Mouse (Mus musculus) kidney, embryonic 16.5 days (tissue): ENCODE data around the gene Srgap2. TPM values are rescaled to one million over a fixed set of nuclear protein-coding genes. Genes with fewer than 3 reads are reported as not detected.

Source experiments
- ATAC-seq: fragments of 200-750 bp; cut with Nextera tagmentation; 2 replicates; pipeline ENCODE4 v1.8.0; 2017; ENCODE audit warnings: moderate TSS enrichment; ENCODE audit not compliant: low FRiP score, low TSS enrichment
- H3K27ac ChIP-seq: fragments of 300-500 bp; sonication (generic); 2 replicates; pipeline ENCODE4 v1.5.1; 2014; ENCODE audit warnings: low read length
- H3K27me3 ChIP-seq: fragments of 300-500 bp; sonication (generic); 2 replicates; pipeline ENCODE4 v1.6.1; 2014; ENCODE audit warnings: low read length, control low read depth, mixed read lengths; ENCODE audit not compliant: insufficient read depth
- H3K36me3 ChIP-seq: fragments of 300-500 bp; sonication (generic); 2 replicates; pipeline ENCODE4 v1.6.1; 2014; ENCODE audit warnings: low read length, control low read depth, mixed read lengths; ENCODE audit not compliant: insufficient read depth
- H3K4me1 ChIP-seq: fragments of 300-500 bp; sonication (generic); 2 replicates; pipeline ENCODE4 v1.6.1; 2014; ENCODE audit warnings: low read length, control low read depth, mixed read lengths; ENCODE audit not compliant: insufficient read depth
- H3K4me2 ChIP-seq: fragments of 300-500 bp; sonication (generic); replicated peaks from 2 replicates; pipeline ENCODE4 v1.6.1; 2014; ENCODE audit warnings: low read depth, low read length
- H3K4me3 ChIP-seq: fragments of 300-500 bp; sonication (generic); 2 replicates; pipeline ENCODE4 v1.5.1; 2014; ENCODE audit warnings: mild to moderate bottlenecking, low read length
- H3K9ac ChIP-seq: fragments of 300-500 bp; sonication (generic); replicated peaks from 2 replicates; pipeline ENCODE4 v1.6.1; 2014; ENCODE audit warnings: low read length
- H3K9me3 ChIP-seq: fragments of 300-500 bp; sonication (generic); 2 replicates; pipeline ENCODE4 v1.6.1; 2016; ENCODE audit warnings: low read length, control low read depth
- WGBS: fragments of 180-500 bp; shearing (Covaris S2); extraction: QIAGEN DNeasy Blood & Tissue Kit; methylation state at CpG from one replicate; pipeline ENCODE4 v1.1.7; 2014; 5-methylcytosine and 5-hydroxymethylcytosine counted together
- polyA plus RNA-seq: library from polyadenylated mRNA; unstranded; fragments of >200 nt; fragmentation: Nextera tagmentation; extraction: Ambion mirVana; gene quantifications from 2 replicates; pipeline ENCODE4 v1.2.1, GENCODE M21; 2015

Srgap2 gene
- polyA plus RNA-seq, 1 experiment from 2014 or later, result 11.5 TPM

DNA sequence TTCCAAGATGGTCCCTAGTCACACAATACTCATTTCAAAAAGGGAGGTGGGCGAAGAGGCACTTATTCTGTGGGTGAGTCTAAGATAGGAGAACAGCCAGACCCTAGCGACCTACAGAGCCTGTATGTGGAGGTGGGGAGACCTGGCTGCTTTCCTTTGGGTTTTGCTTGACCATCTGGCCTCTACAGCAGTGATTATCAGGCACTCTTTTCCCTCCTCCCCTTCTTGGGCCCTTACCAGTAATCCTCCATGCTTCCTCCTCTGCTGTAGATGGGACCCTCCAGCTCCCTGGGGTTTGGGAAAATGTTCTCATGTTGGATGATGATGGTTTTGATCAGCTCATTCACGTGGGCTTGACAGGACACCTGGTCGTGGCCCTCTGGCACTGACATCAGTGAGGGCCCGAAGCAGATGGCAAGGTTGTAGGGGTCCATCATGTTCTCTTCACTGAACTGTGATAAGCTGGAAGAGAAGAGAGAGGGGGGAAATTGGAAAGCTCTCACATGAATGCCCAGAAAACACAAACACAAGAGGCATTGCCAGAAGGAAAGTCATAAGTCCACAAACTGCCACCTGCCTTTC, 216.8 kb downstream of the Srgap2 start:
- no peak overlapping the region for H3K4me2 ChIP-seq
- H3K9ac ChIP-seq, result no peak overlapping the region
- H3K27ac ChIP-seq, result no peak overlapping the region
- H3K4me1 ChIP-seq, result no peaks in the 10 kb centered on the region
- H3K4me3 ChIP-seq, result no peak overlapping the region
- no peaks in the 10 kb centered on the region for H3K9me3 ChIP-seq
- WGBS, result 89% methylated on average over 5 of the region's 5 CpGs
- ATAC-seq, result no peak
- H3K36me3 ChIP-seq, result peaks cover 36% of the 10 kb centered on the region
- no peaks in the 10 kb centered on the region for H3K27me3 ChIP-seq

DNA sequence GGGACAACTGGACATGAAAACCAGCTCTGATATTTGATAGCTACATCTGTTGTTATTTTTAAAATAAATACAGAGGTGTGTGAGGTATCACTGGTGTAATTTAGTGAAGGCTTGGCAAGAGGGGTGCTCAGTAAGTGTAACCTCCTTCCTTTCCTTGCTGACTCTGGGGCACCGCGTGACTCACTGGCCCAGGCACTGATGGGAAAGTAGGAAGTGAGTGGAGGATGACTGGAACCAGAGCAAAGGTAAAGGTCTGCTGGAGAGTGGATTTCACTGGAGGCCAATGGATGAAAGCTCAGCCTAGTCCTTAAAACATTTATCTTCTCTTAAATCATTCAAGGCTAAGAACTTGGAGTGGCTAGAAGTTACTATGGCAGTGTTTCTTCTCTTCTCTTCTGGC, 226.4 kb downstream of the Srgap2 start:
- 63% methylated on average over 2 of the region's 2 CpGs for WGBS

DNA sequence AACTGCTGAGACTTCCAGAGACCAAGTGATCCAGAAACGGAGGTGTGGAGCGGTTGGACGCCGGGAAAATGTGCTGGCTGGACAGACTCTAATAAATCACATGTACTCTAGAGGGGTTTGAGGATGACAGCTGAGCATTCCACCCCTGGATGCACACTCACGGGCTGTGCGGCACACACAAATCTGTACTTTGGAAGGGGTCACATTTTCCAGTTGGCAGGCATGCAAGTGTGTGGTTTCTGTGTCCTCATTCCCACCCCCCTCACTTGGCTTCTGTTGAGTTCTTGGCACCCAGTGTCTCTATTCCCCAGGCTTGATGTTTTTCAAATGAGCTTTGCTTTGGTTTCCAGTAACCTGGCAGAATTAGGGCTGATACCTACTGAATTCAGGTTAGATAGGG, 227.4 kb downstream of the Srgap2 start:
- H3K9ac ChIP-seq, result no peak overlapping the region
- H3K4me2 ChIP-seq, result no peak overlapping the region
- no peak overlapping the region for H3K4me3 ChIP-seq
- H3K27ac ChIP-seq, result no peak overlapping the region
- no peak for ATAC-seq
- peaks cover 12% of the 10 kb centered on the region; the same call in 1 of the 2 replicates for H3K36me3 ChIP-seq
- H3K27me3 ChIP-seq, result no peaks in the 10 kb centered on the region
- WGBS, result 31% methylated on average over 6 of the region's 6 CpGs
- no peaks in the 10 kb centered on the region for H3K9me3 ChIP-seq
- H3K4me1 ChIP-seq, result no peaks in the 10 kb centered on the region

More for the DNA sequence above, 226.4 kb downstream of the Srgap2 start:
- no peak overlapping the region for H3K4me3 ChIP-seq
- H3K36me3 ChIP-seq, result peaks cover 5% of the 10 kb centered on the region; the same call in 1 of the 2 replicates
- no peaks in the 10 kb centered on the region for H3K27me3 ChIP-seq
- no peak for ATAC-seq
- no peaks in the 10 kb centered on the region for H3K4me1 ChIP-seq
- no peaks in the 10 kb centered on the region for H3K9me3 ChIP-seq
- H3K9ac ChIP-seq, result no peak overlapping the region
- H3K4me2 ChIP-seq, result no peak overlapping the region
- no peak overlapping the region for H3K27ac ChIP-seq

DNA sequence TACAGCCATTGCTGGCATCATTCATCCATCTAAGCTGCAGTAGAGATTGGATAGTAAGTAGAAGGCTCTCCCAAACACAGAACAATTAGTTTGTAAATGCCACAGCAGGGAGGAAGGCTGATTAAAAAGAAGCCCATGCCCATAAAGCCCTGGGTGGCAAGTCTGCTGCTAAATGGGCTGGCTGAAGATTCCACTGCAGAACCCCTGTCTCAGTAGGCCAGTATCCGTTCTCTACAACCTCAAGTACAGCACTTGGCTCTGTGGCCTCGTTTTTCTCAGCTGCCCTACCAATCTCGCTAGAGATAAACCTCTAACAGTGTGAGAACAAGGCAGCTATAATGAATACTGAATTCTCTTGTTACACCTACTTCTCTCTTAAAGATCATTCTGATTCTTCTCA, 227.9 kb downstream of the Srgap2 start:
- no peaks in the 10 kb centered on the region for H3K9me3 ChIP-seq
- no peak overlapping the region for H3K9ac ChIP-seq
- ATAC-seq, result no peak
- peaks cover 12% of the 10 kb centered on the region; the same call in 1 of the 2 replicates for H3K36me3 ChIP-seq
- no peaks in the 10 kb centered on the region for H3K4me1 ChIP-seq
- H3K27me3 ChIP-seq, result no peaks in the 10 kb centered on the region
- H3K4me2 ChIP-seq, result no peak overlapping the region
- H3K4me3 ChIP-seq, result no peak overlapping the region
- H3K27ac ChIP-seq, result no peak overlapping the region
- WGBS, result 54% methylated on average over 3 of the region's 3 CpGs

DNA sequence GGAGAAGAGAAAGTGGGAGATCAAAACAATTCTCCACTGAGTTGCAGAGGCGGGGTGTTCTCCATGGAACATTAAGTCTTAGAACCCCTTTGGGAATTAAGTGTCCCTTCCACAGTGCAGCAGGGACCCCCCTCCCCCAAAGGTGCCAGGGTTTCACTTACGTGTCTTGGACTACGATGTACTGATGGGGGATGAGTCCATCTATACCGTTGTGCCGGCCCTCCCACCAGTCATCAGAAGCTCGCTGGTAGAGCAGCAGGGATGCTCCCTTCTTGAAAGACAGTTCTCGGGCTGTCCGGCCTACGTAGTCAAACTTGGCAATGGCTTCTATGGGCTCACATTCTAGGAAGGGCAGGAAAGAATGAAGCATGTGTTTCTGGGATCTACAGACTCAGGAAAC, 229.0 kb downstream of the Srgap2 start:
- Histone ChIP-seq H3K27ac (no peak overlapping the region), H3K36me3 (peaks cover 15% of the 10 kb centered on the region; the same call in 1 of the 2 replicates), H3K4me3 (no peak overlapping the region), H3K27me3 (no peaks in the 10 kb centered on the region), H3K9ac (no peak overlapping the region), H3K4me2 (no peak overlapping the region), H3K9me3 (no peaks in the 10 kb centered on the region), H3K4me1 (no peaks in the 10 kb centered on the region)
- 65% methylated on average over 9 of the region's 9 CpGs for WGBS
- no peak for ATAC-seq

DNA sequence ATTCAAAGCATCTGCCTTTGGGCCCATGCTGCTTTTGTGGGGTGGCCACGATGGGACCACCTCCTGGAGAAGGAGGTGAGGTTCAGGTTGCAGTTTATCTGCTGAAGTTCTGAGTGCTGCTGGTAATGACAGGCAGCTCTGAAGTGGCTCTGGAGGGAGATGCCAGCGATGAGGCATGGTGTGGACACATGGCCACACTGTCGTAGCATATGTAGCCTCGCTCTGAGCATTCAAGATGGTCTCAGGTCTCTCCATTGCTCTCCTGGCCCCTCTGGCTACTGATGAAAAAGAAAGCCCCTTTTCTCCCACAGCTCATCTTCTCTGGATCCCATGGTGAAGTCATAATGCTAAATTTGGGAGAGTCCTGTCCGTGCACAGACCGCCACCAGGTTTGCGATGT, 230.4 kb downstream of the Srgap2 start:
- Histone ChIP-seq H3K4me2 (no peak overlapping the region), H3K9me3 (no peaks in the 10 kb centered on the region), H3K36me3 (peaks cover 25% of the 10 kb centered on the region; the same call in 1 of the 2 replicates), H3K4me1 (no peaks in the 10 kb centered on the region), H3K27ac (no peak overlapping the region), H3K27me3 (no peaks in the 10 kb centered on the region), H3K9ac (no peak overlapping the region), H3K4me3 (no peak overlapping the region)
- ATAC-seq, result no peak
- 91% methylated on average over 7 of the region's 7 CpGs for WGBS

DNA sequence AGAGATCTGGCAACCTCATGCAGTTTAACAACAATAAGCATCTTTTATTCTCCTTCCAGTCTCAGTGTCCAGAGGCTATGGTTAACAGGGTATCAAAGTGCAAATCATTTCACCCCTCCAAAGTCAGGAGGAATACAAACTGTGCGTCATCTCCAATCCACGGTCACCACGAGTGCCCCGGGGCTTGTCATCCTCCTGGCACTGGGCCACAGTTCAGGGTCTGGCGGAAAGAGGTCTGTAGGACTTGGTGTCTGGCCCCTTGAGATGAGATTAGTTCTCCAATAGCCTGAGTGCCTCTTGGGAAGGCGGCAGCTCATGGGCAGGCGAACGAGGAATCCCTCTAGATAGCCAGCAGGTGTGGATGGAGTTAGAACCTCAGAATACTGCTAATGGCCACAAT, 232.0 kb downstream of the Srgap2 start:
- H3K9me3 ChIP-seq, result no peaks in the 10 kb centered on the region
- H3K4me2 ChIP-seq, result no peak overlapping the region
- H3K4me3 ChIP-seq, result no peak overlapping the region
- ATAC-seq, result no peak
- H3K4me1 ChIP-seq, result no peaks in the 10 kb centered on the region
- H3K36me3 ChIP-seq, result peaks cover 29% of the 10 kb centered on the region; the same call in 1 of the 2 replicates
- no peak overlapping the region for H3K27ac ChIP-seq
- 84% methylated on average over 8 of the region's 8 CpGs for WGBS
- no peaks in the 10 kb centered on the region for H3K27me3 ChIP-seq
- H3K9ac ChIP-seq, result no peak overlapping the region

DNA sequence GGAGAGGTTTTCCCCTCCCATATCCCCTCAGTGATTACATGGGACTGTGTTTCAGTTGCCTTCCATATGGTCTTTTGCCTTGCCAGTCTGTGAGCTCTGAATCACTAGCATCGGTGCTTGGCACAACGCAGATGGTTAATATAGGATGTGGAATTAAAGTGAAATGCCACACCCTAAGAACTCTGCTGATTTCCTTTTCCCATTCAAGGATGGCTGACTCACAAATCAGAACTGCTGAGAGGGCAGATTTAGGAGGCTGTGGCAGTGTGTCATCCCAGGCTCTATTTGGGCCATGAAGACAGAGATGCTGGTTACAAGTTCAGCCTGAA, 233.3 kb downstream of the Srgap2 start:
- Histone ChIP-seq H3K27me3 (no peaks in the 10 kb centered on the region), H3K4me2 (no peak overlapping the region), H3K4me1 (no peaks in the 10 kb centered on the region), H3K9me3 (no peaks in the 10 kb centered on the region), H3K9ac (no peak overlapping the region), H3K4me3 (no peak overlapping the region), H3K36me3 (peaks cover 34% of the 10 kb centered on the region; the same call in 1 of the 2 replicates), H3K27ac (no peak overlapping the region)
- 94% methylated on average over 2 of the region's 2 CpGs for WGBS
- ATAC-seq, result no peak

- H3K27me3 ChIP-seq, result no peaks in the 10 kb centered on the region
- no peak for ATAC-seq
- H3K27ac ChIP-seq, result no peak overlapping the region
- H3K4me3 ChIP-seq, result no peak overlapping the region
- 88% methylated on average over 4 of the region's 4 CpGs for WGBS
- no peaks in the 10 kb centered on the region for H3K4me1 ChIP-seq
- H3K9me3 ChIP-seq, result no peaks in the 10 kb centered on the region
- H3K4me2 ChIP-seq, result no peak overlapping the region
- peaks cover 38% of the 10 kb centered on the region; the same call in 1 of the 2 replicates for H3K36me3 ChIP-seq
- no peak overlapping the region for H3K9ac ChIP-seq
These were observed 233.8 kb downstream of the Srgap2 start for GRCm38 (mm10) chr1:131293221-131293921.

DNA sequence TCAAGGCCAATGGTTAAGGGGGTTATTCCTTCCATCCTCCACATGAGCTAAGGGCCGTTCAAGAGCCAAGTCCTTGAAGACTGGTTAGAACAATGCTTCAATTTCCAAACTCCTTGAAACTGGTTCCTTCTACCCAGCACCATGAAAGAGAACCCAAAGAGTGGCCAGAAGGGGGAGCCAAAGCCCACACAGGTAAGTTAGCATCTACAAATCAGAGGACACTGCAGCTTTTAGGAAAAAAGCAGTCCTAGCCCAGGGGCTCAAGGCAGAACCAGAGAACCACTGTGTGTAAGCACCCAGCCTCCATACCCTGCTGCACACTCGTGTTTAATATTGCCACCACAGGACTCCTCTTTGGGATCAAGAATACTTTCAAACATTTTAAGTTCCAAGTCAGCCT, 236.5 kb downstream of the Srgap2 start:
- H3K4me1 ChIP-seq, result no peaks in the 10 kb centered on the region
- H3K9ac ChIP-seq, result no peak overlapping the region
- H3K4me3 ChIP-seq, result no peak overlapping the region
- H3K9me3 ChIP-seq, result no peaks in the 10 kb centered on the region
- no peak for ATAC-seq
- H3K27ac ChIP-seq, result no peak overlapping the region
- H3K27me3 ChIP-seq, result no peaks in the 10 kb centered on the region
- WGBS, result 44% methylated on average over 2 of the region's 2 CpGs
- peaks cover 38% of the 10 kb centered on the region for H3K36me3 ChIP-seq
- no peak overlapping the region for H3K4me2 ChIP-seq
